Mouse (Mus musculus) thymus, adult 2 months (tissue): ENCODE results near the gene Pdcd6ip. TPM values are rescaled to one million over a fixed set of nuclear protein-coding genes. Genes with fewer than 3 reads are reported as not detected.
"Not testable (repeated sequence)": the region's sequence is repeated elsewhere in the genome, so short reads cannot be mapped to it uniquely, and the experiment has no call there.

Experiments used
- DNase-seq: peaks from one replicate; pipeline ENCODE4 v3.0.0; 2021
- H3K27ac ChIP-seq: fragments of 200-500 bp; 2 replicates; pipeline ENCODE4 v1.5.1; 2012; ENCODE audit warnings: low read length, control low read depth; ENCODE audit not compliant: control insufficient read depth, insufficient read depth
- H3K27me3 ChIP-seq: fragments of 200-500 bp; 2 replicates; pipeline ENCODE4 v1.6.1; 2012; ENCODE audit warnings: mild to moderate bottlenecking, low read length, moderate library complexity, mixed read lengths; ENCODE audit not compliant: control insufficient read depth, insufficient read depth
- H3K36me3 ChIP-seq: fragments of 200-500 bp; 2 replicates; pipeline ENCODE4 v1.6.1; 2012; ENCODE audit warnings: mild to moderate bottlenecking, low read length, moderate library complexity; ENCODE audit not compliant: control insufficient read depth, insufficient read depth
- H3K4me1 ChIP-seq: fragments of 200-500 bp; replicated peaks from 2 replicates; pipeline ENCODE4 v1.6.1; 2012; ENCODE audit warnings: low read length; ENCODE audit not compliant: control insufficient read depth, insufficient read depth
- H3K4me3 ChIP-seq: fragments of 200-500 bp; 2 replicates; pipeline ENCODE4 v1.5.1; 2012; ENCODE audit warnings: mild to moderate bottlenecking, low read length, control low read depth, moderate library complexity; ENCODE audit not compliant: control insufficient read depth, insufficient read depth
- CTCF ChIP-seq: fragments of 200-500 bp; IDR thresholded peaks from 2 replicates; pipeline ENCODE4 v1.5.1; 2012; ENCODE audit warnings: mild to moderate bottlenecking, control low read depth, low read length, moderate library complexity, borderline replicate concordance; ENCODE audit not compliant: control insufficient read depth, poor library complexity, insufficient read depth; ENCODE audit errors: extremely low read depth
- POLR2A ChIP-seq: fragments of 200-500 bp; IDR thresholded peaks from 2 replicates; pipeline ENCODE4 v1.6.1; 2012; ENCODE audit warnings: mild to moderate bottlenecking, low read length, control low read depth, moderate library complexity; ENCODE audit not compliant: control insufficient read depth, poor library complexity, insufficient read depth; ENCODE audit errors: extremely low read depth
- WGBS: fragments of 180-500 bp; shearing (Covaris S2); methylation state at CpG from one replicate; pipeline ENCODE4 v1.1.7; 2018; 5-methylcytosine and 5-hydroxymethylcytosine counted together
- polyA plus RNA-seq: library from polyadenylated mRNA; depleted of rRNA; stranded (reverse); fragments of >200 nt; gene quantifications from 2 replicates; pipeline ENCODE4 v1.2.3, GENCODE M21; 2012

Gene Pdcd6ip
- polyA plus RNA-seq, 1 experiment: 164 TPM

GRCm38 (mm10) chr9:113726131-113726530 is 18.1 kb upstream of the Pdcd6ip start:
- 95% methylated on average over 3 of the region's 3 CpGs for WGBS
- Histone ChIP-seq H3K4me3 (no peak overlapping the region), H3K36me3 (no peaks in the 10 kb centered on the region), H3K4me1 (peaks cover 3% of the 10 kb centered on the region; the same call in 1 of the 2 replicates), H3K27me3 (no peaks in the 10 kb centered on the region), H3K27ac (no peak overlapping the region)
- no peak for DNase-seq
- TF ChIP-seq CTCF (no peak), POLR2A (no peak)

- not testable (repeated sequence) for DNase-seq, H3K27me3 ChIP-seq, H3K27ac ChIP-seq, H3K4me1 ChIP-seq, H3K36me3 ChIP-seq, H3K4me3 ChIP-seq
- 61% methylated on average over 5 of the region's 5 CpGs for WGBS
Measured at GRCm38 (mm10) chr9:113725609-113726008, 17.6 kb upstream of the Pdcd6ip start.

- Histone ChIP-seq H3K4me1 (peaks cover 3% of the 10 kb centered on the region; the same call in 1 of the 2 replicates), H3K27me3 (no peaks in the 10 kb centered on the region), H3K36me3 (no peaks in the 10 kb centered on the region), H3K4me3 (no peak overlapping the region), H3K27ac (no peak overlapping the region)
- WGBS: 89% methylated on average over 15 of the region's 15 CpGs
- no peak for DNase-seq
- TF ChIP-seq CTCF (no peak), POLR2A (no peak)
Measured at GRCm38 (mm10) chr9:113724646-113725045, 16.6 kb upstream of the Pdcd6ip start.

GRCm38 (mm10) chr9:113719063-113719462 is 11.0 kb upstream of the Pdcd6ip start:
- Histone ChIP-seq H3K27me3 (no peaks in the 10 kb centered on the region), H3K36me3 (no peaks in the 10 kb centered on the region), H3K27ac (no peak overlapping the region), H3K4me1 (no peaks in the 10 kb centered on the region), H3K4me3 (no peak overlapping the region)
- 71% methylated on average over 5 of the region's 5 CpGs for WGBS
- TF ChIP-seq CTCF: no peak
- TF ChIP-seq POLR2A: no peak
- no peak for DNase-seq

- no peak overlapping the region for H3K27ac ChIP-seq
- WGBS: 94% methylated on average over 12 of the region's 12 CpGs
- no peaks in the 10 kb centered on the region for H3K36me3 ChIP-seq
- peaks cover 8% of the 10 kb centered on the region for H3K4me1 ChIP-seq
- DNase-seq: no peak
- no peak for TF ChIP-seq CTCF
- no peak for TF ChIP-seq POLR2A
- H3K4me3 ChIP-seq: no peak overlapping the region
- H3K27me3 ChIP-seq: no peaks in the 10 kb centered on the region
Measured at GRCm38 (mm10) chr9:113710871-113711270, 2.8 kb upstream of the Pdcd6ip start.

- H3K4me3 ChIP-seq: peak overlapping the region; percentile 93
- H3K27ac ChIP-seq: no peak overlapping the region
- DNase-seq: no peak
- H3K4me1 ChIP-seq: peaks cover 17% of the 10 kb centered on the region
- H3K27me3 ChIP-seq: no peaks in the 10 kb centered on the region
- no peaks in the 10 kb centered on the region for H3K36me3 ChIP-seq
- 56% methylated on average over 19 of the region's 19 CpGs for WGBS
- TF ChIP-seq POLR2A (no peak), CTCF (no peak)
Measured at GRCm38 (mm10) chr9:113708361-113709280, 562 bp upstream of the Pdcd6ip start.

GRCm38 (mm10) chr9:113706841-113707240 is 1.2 kb downstream of the Pdcd6ip start:
- H3K27me3 ChIP-seq: no peaks in the 10 kb centered on the region
- peak; percentile 11 for DNase-seq
- peaks cover 17% of the 10 kb centered on the region for H3K4me1 ChIP-seq
- 6% methylated on average over 9 of the region's 9 CpGs for WGBS
- H3K27ac ChIP-seq: no peak overlapping the region
- no peak for TF ChIP-seq POLR2A
- no peak for TF ChIP-seq CTCF
- H3K36me3 ChIP-seq: no peaks in the 10 kb centered on the region
- peak overlapping the region; percentile 12 for H3K4me3 ChIP-seq
